Mouse (Mus musculus): ENCODE results near the gene Olfr368. TPM values are rescaled to one million over a fixed set of nuclear protein-coding genes. Genes with fewer than 3 reads are reported as not detected.

Olfr368 gene
- polyA plus RNA-seq, 1 experiment: not detected

GRCm38 (mm10) chr2:37370651-37371050 is 44.3 kb downstream of the Olfr368 start:
- no peaks in the 10 kb centered on the region for H3K4me1 ChIP-seq (ENCODE audit: control insufficient read depth, insufficient read depth, insufficient read length, low read length)
- 86% methylated on average over 2 of the region's 2 CpGs for WGBS
- peaks cover 11% of the 10 kb centered on the region for H3K36me3 ChIP-seq (ENCODE audit: control insufficient read depth, insufficient read depth, low read length)
- H3K27ac ChIP-seq (ENCODE audit: insufficient read depth, low read depth, low read length): no peak overlapping the region
- H3K4me3 ChIP-seq (ENCODE audit: low read depth, low read length): no peak overlapping the region
- TF ChIP-seq POLR2A (IDR thresholded peaks at IDR 0.05; ENCODE audit: low read depth, low read length) (no peak), CTCF (IDR thresholded peaks at IDR 0.05; ENCODE audit: extremely low read depth, insufficient read length, insufficient replicate concordance, low read depth, low read length) (no peak)
- H3K27me3 ChIP-seq (ENCODE audit: control insufficient read depth, insufficient read depth, low read length): no peaks in the 10 kb centered on the region

- H3K36me3 ChIP-seq (ENCODE audit: control insufficient read depth, insufficient read depth, low read length): peaks cover 30% of the 10 kb centered on the region
- no peak overlapping the region for H3K4me3 ChIP-seq (ENCODE audit: low read depth, low read length)
- WGBS: 94% methylated on average over 1 of the region's 1 CpGs
- TF ChIP-seq CTCF (IDR thresholded peaks at IDR 0.05; ENCODE audit: extremely low read depth, insufficient read length, insufficient replicate concordance, low read depth, low read length) (no peak), POLR2A (IDR thresholded peaks at IDR 0.05; ENCODE audit: low read depth, low read length) (no peak)
- no peaks in the 10 kb centered on the region for H3K4me1 ChIP-seq (ENCODE audit: control insufficient read depth, insufficient read depth, insufficient read length, low read length)
- H3K27me3 ChIP-seq (ENCODE audit: control insufficient read depth, insufficient read depth, low read length): no peaks in the 10 kb centered on the region
- no peak overlapping the region for H3K27ac ChIP-seq (ENCODE audit: insufficient read depth, low read depth, low read length)
Measured at GRCm38 (mm10) chr2:37376018-37376417, 49.7 kb downstream of the Olfr368 start.

- H3K27ac ChIP-seq (ENCODE audit: insufficient read depth, low read depth, low read length): no peak overlapping the region
- no peaks in the 10 kb centered on the region for H3K4me1 ChIP-seq (ENCODE audit: control insufficient read depth, insufficient read depth, insufficient read length, low read length)
- TF ChIP-seq CTCF (IDR thresholded peaks at IDR 0.05; ENCODE audit: extremely low read depth, insufficient read length, insufficient replicate concordance, low read depth, low read length) (peak; percentile 56; the same call in 1 of the 2 replicates), POLR2A (IDR thresholded peaks at IDR 0.05; ENCODE audit: low read depth, low read length) (no peak)
- H3K4me3 ChIP-seq (ENCODE audit: low read depth, low read length): no peak overlapping the region
- H3K36me3 ChIP-seq (ENCODE audit: control insufficient read depth, insufficient read depth, low read length): peaks cover 38% of the 10 kb centered on the region
- no peaks in the 10 kb centered on the region for H3K27me3 ChIP-seq (ENCODE audit: control insufficient read depth, insufficient read depth, low read length)
- 61% methylated on average over 2 of the region's 2 CpGs for WGBS
Measured at GRCm38 (mm10) chr2:37380189-37380588, 53.9 kb downstream of the Olfr368 start.

Other genes starting within 250 kb of the Olfr368 start
- gene Olfr361, start 237.2 kb upstream of the Olfr368 start, polyA plus RNA-seq (2012; rRNA removed): not detected in 2 replicates
- gene Olfr362, start 208.6 kb upstream of the Olfr368 start, polyA plus RNA-seq (2012; rRNA removed): not detected in 2 replicates
- not detected in 2 replicates for gene Olfr364-ps1, start 187.2 kb upstream of the Olfr368 start, polyA plus RNA-seq (2012; rRNA removed)
- gene Olfr365, start 138.3 kb upstream of the Olfr368 start, polyA plus RNA-seq (2012; rRNA removed): not detected in 2 replicates
- gene Olfr366, start 114.9 kb upstream of the Olfr368 start, polyA plus RNA-seq (2012; rRNA removed): not detected in 2 replicates
- gene Pdcl, start 32.8 kb downstream of the Olfr368 start, polyA plus RNA-seq (2012; rRNA removed): 3.0 and 5.5 TPM in 2 replicates
- gene Rc3h2, start 96.4 kb downstream of the Olfr368 start, polyA plus RNA-seq (2012; rRNA removed): 1.4 and 2.7 TPM in 2 replicates
- 0.47 and 0.56 TPM in 2 replicates for gene Zbtb26, start 116.6 kb downstream of the Olfr368 start, polyA plus RNA-seq (2012; rRNA removed)
- 0.28 and 0.71 TPM in 2 replicates for gene Zbtb6, start 116.7 kb downstream of the Olfr368 start, polyA plus RNA-seq (2012; rRNA removed)
- 1.1 and 2.4 TPM in 2 replicates for gene Rabgap1, start 116.8 kb downstream of the Olfr368 start, polyA plus RNA-seq (2012; rRNA removed)
- 0.06 and 0.15 TPM in 2 replicates for gene Gpr21, start 189.8 kb downstream of the Olfr368 start, polyA plus RNA-seq (2012; rRNA removed)